Mouse (Mus musculus) thymus, postnatal 36 days (tissue): Measurements from ENCODE around the gene Anapc15-ps.

Source experiments
- DNase-seq, 2 experiments: peaks; one replicate each; pipeline ENCODE4 v3.0.0; 2022; ENCODE audit warnings: mixed read lengths in 2 of 2

Gene Anapc15-ps

DNA sequence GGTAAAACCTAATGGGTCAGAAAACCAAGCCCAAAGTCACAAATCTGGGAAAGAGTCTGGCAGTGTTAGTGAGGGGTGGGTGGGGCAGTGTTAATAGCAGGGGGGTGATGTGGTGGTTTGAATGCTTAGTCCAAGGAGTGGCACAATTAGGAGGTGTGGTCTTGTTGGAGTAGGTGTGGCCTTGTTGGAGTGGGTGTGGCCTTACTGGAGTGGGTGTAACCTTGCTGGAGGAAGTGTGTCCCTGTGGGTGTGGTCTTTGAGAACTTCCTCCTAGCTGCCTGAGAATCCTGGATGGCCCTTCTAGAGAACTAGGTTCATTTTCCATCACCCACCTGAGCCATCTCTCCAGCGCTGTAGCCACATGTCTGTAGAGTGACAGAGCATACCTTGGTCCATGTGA is 16.6 kb upstream of the Anapc15-ps start:
- no peak for DNase-seq

DNA sequence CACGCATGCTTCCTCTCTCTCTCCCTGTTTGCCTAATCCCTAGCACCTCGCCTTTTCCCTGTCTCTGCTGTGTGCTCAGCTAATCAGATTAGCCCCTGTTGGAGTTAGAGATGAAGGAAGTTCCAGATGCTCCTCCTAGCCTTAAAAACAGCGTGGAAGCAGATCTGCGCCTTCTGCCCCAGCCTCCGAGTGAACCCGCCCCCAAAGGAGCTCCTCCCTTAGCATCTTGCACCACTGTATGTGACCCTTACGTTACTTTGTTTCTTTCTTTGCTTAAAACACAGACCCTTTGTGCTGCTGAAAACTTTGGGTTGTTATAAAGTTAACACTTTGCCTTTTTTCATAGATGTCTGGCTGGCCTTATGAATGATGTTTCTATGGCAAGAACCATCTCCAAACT is 15.8 kb upstream of the Anapc15-ps start:
- no peak for DNase-seq

DNA sequence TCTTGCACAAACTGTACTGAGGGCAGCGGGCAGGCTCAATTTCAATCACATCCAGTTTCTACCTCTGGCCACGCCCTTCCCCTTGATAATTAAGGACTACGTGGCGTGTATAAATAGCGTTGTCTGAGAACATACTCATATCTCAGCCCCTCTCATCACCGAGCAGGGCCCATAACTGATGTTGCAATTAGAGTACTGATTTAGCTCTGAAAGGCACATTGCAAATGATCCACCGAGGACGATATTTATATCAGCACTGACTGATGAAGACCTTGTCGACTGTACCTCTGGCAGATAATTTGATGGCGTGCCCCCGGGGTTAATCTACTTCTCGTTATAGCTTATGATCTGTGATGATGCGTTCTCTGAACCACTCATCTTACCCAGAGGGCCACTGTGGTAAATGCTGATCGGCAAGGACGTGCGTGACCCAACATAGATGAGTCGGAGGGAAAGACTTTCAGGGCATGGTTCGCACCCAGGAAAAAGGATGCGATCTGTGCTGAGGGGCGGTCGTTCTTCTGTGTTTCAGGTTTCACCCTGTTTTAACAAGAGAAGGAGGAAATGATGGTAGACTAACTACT is 14.4 kb upstream of the Anapc15-ps start:
- DNase-seq = no peak

- DNase-seq = no peak
Observed at GRCm38 (mm10) chr10:95686041-95686440, 12.8 kb upstream of the Anapc15-ps start.

DNA sequence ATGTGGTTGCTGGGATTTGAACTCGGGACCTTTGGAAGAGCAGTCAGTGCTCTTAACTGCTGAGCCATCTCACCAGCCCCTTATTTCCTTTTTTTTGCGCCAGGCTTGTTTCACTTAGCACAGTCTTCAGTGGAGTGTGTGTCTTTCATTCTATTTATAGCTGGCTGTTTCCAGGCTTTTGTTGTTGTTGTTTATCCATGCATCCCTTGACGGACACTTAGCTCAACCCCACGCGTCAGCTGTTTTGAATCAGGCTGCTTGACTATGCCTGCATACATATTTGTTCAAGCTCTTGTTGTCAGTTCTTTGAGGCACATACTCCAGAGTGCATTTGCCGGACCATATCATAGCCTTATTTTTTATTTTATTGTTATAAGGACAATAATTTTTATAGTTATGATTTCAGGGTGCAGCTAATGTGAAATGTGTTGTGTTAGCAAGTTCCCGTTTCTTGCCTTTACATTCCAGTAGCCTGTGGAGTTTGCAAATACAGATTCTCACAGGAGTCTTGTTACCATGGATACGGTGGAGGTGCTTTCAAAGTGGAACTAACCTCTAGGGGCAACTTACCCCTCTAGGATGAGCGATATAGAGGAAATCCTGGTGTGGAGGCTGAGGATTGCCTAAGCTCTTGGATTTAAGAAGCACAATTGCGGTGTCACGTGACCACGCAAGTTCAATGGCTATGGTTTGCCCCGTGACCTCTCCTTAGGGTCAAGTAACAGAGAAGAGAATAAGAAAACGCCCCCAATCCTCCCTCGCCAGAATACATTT is 11.7 kb upstream of the Anapc15-ps start:
- DNase-seq = no peak

DNA sequence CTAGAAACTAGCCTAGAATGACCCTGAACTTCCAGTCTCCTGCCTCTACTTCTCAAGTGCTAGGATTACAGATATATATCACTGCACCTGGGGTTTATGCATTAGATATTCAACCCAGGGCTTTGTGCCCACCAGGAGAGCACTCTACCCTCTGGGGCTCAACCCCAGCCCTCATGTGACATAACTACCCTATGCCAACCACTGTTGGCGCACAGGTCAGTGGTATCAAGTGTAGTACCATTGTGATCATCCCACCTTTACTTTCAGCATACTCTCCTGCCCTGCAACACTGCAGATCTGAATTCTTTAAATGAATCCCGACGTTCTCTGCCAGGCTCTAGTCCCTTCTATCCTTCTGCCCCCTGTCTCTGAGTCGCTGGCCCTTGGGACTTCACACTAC is 11.0 kb upstream of the Anapc15-ps start:
- no peak for DNase-seq

- no peak for DNase-seq
Observed at GRCm38 (mm10) chr10:95683735-95684134, 10.5 kb upstream of the Anapc15-ps start.

- no peak for DNase-seq
Observed at GRCm38 (mm10) chr10:95682964-95683363, 9.7 kb upstream of the Anapc15-ps start.

DNA sequence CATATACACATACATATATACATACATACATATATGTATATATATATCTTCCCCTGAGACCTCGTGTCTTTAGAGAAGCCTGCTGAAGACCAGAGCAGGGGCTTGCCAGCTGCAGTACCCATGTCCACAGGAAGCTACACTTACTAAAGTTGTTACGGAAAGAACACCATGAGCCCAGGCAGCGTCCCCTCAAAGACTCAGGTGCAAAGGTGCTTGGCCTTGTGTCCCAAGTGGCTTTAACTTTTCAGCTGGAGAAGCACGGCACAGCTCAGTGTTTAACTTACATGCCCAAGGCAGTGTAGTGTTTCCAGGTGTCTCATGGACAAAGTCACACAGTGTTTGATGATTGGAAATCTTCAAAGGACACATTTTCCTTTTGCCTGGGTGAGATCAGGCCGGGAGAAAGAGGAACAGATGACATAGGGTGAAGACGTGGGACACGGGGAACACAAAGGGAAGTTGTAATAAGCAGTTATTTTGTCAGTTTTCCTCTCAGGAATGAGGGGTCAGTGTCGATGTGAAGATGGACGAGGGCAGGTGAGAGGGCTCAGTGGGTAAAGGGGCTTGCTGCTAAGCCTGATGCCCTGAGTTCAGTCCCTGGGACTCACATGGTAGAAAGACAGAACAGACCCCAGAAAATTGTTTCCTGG is 9.0 kb upstream of the Anapc15-ps start:
- no peak for DNase-seq

GRCm38 (mm10) chr10:95681481-95681880 is 8.2 kb upstream of the Anapc15-ps start:
- no peak for DNase-seq

GRCm38 (mm10) chr10:95681058-95681440 is 7.8 kb upstream of the Anapc15-ps start:
- no peak for DNase-seq

DNA sequence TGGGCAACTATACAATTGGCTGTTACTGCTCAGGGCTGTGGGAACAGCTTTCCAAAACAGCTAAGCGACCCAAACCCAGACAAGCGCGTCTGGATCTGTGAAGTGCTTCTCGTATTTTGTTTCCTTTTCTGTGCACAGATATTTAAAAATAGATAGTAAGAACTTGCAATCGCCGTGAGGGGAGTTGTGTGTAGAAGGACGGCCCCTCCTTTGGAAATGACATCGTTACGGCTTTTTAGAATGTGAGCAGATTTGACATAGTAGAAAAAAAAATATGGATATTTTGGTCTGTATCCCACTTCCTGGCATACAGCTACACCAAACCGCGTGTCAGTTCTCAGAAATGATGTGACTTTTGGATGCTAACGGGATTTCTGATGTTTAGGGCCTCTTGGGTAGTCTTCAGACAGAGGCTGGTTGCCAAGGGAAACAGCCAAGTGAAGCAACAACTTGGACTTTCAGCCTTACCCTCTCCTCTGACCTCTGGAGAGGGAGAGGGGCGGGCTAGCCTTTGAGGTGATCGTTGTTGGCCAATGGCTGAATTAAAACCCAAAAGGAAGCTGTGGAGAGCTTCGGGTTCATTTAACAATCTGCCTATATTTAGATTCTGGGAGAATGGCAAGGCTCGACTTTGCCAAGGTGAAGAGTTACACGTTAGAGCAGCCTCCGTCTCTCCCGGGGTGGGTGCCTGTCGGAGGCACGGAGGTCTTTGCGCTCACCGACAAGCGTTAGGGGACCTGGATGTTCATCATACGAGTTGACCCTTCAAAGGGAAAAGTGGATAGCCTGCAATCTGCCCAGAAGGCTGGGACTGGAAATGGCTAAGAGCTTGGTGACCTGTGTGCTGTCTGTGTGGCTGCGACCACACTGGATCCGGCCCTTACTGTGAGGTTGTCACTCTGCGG is 7.2 kb upstream of the Anapc15-ps start:
- DNase-seq = no peak

- no peak for DNase-seq
Observed at GRCm38 (mm10) chr10:95679131-95679530, 5.9 kb upstream of the Anapc15-ps start.

DNA sequence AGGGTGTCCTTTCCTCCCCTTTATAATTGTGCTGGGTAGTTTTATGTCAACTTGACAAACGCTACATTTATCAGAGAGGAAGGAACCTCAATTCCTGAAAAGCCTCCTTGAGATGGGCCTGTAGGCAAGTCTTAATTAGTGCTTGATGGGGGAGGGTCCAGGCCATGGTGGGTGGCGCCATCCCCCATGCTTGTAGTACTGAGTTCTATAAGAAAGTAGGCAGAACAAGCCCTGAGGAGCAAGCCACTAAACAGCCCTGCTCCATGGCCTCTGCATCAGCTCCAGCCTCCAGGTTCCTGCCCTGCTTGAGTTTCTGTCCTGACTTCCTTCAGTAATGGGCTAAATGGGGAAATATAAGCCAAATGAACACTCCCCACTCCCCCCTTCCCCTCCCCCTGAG is 5.4 kb upstream of the Anapc15-ps start:
- DNase-seq = no peak

DNA sequence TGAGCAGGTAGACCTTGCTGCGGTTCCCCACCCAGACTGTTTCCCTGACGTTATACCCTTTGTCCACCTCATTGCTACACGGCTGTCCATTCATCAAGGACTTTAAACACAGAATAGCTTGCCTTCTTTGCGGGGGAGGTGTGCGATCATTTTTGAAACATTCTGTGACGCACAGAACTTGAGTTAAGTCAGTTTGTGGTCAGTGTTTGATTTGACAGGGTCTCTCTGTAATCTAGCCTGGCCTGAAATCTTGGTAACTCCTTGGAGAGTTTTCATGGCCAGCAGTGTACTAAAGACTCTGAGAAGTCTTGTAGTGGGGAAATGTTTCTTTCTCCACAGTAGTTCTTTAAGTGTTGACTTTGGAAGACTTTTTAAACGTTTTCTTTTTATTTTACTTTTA is 5.0 kb upstream of the Anapc15-ps start:
- DNase-seq = no peak

- peak; percentile 69 to 78 for DNase-seq
Observed at GRCm38 (mm10) chr10:95677356-95678109, 4.3 kb upstream of the Anapc15-ps start.

DNA sequence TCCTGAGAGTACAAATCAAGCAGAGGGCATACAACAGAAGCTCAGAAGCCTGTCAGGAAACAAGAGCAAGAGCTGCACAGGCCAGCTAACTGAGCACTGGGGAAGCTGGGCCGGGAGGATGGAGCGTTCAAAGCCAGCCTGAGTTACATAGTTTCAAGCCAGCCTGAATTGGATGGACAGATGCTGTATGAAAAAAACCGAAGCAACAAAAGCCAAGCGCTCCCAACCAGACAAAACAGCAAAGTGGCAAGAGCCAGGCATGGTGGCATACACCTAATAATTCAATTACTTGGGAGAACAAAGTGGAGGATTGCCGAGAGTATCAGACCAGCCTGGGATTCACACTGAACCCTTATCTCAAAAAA is 3.7 kb upstream of the Anapc15-ps start:
- no peak for DNase-seq

DNA sequence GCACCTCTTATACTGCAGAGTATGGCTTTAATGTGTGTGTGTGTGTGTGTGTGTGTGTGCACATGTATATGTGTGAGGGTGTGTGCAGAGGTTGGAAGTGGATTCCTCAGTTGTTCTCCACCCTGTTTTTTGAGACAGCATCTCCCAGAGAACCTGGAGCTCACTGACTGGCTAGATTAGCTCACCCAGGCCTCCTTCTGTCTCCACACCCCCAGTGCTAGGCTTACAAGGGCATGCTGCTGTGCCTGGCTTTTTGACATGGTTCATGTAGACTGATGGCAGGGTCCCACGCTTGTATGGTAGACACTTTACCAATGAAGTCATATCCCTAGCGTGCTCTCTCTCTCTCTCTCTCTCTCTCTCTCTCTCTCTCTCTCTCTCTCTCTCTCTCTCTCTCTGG is 3.1 kb upstream of the Anapc15-ps start:
- DNase-seq = no peak

DNA sequence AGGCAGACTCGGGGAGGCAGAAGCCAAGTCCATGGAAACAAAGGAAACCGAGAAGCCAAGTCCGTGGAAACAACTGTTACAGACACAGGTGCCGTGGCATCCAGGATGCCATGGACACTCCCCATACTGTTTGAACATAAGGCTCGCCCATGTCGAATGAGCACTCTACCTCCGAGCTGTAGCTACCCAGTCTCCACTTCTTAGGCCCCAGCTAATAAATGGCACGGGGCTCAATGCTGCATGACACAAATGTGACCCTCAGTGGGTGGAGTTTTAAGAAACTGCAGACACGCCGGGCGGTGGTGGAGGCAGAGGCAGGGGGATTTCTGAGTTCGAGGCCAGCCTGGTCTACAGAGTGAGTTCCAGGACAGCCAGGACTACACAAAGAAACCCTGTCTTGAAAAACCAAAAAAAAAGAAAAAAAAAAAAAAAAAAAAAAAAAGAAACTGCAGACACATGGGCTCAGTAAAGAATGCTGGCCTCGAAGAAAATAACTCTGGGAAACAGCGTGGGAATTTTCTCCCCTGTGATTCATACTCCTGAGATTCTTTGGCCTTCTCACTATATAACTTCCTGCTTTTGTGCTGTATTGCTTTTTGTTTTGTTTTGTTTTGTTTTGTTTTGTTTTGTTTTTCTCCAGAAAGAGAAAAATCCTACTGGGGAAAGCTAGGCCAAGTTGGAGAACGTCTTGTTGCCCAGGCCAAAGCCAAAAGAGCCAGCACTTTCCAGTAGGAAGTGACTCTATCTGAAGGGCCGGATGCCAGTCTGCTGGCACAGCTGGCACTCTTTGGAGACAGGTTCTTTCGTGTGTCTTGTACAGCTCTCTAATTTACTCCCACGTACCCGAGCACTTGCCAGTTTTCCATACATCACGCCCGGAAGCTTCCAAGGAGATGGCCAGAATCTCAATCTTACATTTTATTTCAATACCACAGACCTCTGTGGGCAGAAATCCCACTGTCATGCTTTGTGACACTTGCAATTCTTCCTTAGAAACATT is 2.2 kb downstream of the Anapc15-ps start:
- no peak for DNase-seq

DNA sequence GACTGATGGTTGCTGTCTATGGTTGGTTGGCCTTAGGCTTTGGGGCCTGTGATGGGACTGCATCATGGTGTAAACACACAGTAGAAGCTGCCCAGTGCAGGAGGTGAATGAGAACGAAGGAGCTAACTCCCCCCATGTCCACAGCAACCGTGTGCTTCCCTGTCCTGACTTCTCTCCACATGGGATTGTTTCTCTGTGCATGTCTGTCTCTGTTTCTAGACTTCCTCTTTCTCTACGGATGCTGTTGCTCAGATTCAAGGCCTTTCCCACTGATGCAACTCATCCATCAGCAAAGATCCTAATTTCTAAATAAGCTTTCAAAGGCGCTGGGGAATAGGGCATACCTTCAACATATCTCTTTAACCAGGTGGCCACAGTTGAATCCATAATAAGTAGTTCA is 3.4 kb downstream of the Anapc15-ps start:
- DNase-seq = no peak

- DNase-seq = no peak
Observed at GRCm38 (mm10) chr10:95669034-95669433, 4.2 kb downstream of the Anapc15-ps start.
